Mouse (Mus musculus) gastrocnemius, postnatal 36 days (tissue): ENCODE results near the gene Pcbd1. TPM values are rescaled to one million over a fixed set of nuclear protein-coding genes. Genes with fewer than 3 reads are reported as not detected.

Experiments used
- DNase-seq, 2 experiments: peaks; one replicate each; pipeline ENCODE4 v3.0.0; 2022
- intact Hi-C: fragments of 180-260 bp; cut with DNase I; formaldehyde crosslinking; loops from one replicate; pipeline ENCODE4 v1.15.1; 2025
- long read RNA-seq, 2 experiments: library from polyadenylated mRNA; stranded (forward); transcript quantifications; one replicate each; pipeline ENCODE4 v2.0.0; 2021
- total RNA-seq, 2 experiments: library from RNA; stranded (reverse); gene quantifications; 2 replicates each; pipeline ENCODE4 v1.2.3; 2021

The Pcbd1 gene
- under 1 TPM; 0.79 to 0.82 TPM for total RNA-seq
- long read RNA-seq, experiment 1, partial matches to known transcripts, result 0 of 1 reads
- long read RNA-seq, experiment 1, other reads (novel, unspliced or antisense), result 0 of 1 reads
- long read RNA-seq, experiment 2, result 0 reads

DNA sequence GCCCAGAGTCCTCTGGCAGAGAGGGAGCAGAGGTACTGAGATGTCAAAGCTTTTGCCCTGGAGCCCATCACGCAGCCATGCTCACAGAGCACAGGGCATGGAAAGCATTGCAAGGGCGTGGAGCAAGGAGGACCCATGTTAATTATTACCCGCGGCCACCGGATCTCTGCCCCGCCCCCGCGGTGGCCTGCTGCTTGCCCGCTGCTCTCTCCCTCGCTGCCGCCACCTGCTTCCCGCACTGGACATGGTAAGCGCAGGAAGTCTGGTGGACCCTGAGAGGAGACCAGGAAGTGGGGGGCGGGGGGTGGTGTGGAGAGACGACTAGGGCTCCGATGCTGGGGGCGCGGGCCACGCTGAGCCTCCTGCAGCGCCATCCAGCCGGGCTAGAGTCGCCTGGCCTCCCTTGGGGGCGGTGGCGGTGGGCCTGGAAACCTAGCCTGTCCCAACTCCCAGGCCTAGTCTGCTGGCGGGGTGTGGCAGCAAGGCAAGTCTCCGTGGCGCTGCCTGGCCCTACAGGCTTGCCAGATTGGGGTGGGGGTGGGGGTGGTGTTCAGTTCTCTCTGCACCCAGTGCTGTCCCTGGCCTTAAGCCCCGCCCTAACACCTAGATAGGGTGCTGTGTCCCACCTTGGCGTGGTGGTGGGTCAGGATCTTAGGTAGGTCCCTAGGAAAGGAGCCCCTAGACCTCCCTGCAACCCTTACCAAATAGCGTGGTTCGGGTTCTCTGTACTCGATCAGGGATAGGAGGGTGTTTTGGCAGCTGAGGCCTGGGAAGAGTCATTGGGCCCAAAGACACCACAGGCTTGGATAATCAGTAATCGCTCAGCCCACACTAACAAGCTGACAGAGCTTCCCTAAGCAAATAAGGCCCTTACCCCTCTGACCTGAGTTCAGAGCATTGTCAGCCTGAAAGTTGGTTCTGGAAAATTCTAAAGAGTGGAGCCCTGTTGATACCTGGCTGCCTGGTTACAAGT lies at the start of gene Pcbd1:
Pcbd1 (plus strand) TSS at position 162 of the 973 bp plus-strand sequence.
- no peak for DNase-seq
- intact Hi-C loops, result no loop called here

DNA sequence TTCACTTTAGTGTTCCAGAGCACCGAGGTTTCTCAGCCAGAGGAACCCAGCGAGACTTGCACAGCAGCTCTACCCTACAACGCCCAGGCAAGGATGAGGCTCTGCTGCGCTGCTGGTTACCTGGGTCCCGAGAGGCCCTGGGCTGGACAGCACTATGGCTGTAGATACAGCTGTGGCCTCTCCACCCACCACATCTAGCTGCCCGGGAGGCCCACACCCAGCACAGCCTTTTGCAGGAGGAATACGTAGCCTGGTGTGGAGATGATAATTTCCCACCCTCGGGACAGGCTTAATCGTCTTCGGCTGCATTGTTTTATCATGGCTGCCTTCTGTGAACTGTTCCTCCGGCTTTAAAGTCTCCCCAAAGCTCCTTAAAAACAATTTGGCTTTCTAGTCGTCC lies 49.5 kb upstream of the Pcbd1 start:
- intact Hi-C loops, result no loop called here
- no peak for DNase-seq

DNA sequence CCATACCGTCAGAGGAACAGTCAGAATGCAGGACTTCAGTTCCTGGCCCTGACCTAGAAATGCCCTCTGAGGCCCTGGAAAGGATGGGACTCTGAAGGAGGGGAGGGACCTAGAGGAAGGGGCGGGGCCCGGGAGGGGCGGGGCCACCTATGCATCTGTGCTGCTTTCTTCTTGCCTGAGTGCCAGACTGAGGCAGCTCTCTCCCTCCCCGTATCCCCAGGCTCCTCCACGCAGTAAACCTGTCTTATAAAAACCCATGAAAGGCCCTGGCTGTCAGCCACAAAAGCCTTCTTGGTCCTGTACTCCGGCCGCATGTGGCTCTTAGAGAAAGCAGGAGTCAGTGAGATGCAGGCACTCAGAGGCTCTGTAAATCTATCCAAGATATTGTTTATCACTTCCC lies 44.0 kb upstream of the Pcbd1 start:
- intact Hi-C loops, result no loop called here
- no peak for DNase-seq

DNA sequence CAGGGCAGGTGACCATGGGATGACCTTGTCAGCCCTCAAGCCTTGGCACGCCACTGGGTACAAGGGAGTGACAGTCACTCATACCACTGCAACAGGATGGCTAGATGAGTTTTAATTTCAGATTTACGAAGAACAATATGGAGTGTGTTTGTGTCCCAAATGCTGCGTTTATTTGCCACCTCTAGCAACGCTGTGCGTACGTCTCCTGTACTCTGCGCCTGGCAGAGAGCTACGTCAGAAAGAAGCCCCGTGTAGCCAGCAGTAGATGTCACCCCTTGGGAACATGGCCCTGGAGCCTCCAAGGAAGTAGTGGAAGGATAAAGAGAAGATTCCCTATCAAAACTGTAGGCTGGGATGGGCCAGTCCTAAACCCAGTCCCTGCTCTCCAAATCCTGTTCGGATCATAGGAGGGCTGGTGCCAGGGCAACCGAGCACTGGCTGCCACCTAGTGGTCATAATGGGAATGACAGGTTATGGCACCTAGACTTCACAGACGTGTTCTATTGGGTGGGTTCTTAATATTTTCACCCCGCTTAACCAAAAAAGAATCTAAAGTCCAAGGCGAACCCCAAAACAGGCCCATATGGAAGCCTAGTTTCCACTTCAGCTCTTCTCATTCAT lies 37.0 kb upstream of the Pcbd1 start:
- DNase-seq, result peak in 1 of 2 experiments; percentile 35
- intact Hi-C loops, result loop anchor here (1.0 to 2.0 kb wide), 2 partner anchors 217 to 273 kb away; no protein-coding TSS in a partner anchor

DNA sequence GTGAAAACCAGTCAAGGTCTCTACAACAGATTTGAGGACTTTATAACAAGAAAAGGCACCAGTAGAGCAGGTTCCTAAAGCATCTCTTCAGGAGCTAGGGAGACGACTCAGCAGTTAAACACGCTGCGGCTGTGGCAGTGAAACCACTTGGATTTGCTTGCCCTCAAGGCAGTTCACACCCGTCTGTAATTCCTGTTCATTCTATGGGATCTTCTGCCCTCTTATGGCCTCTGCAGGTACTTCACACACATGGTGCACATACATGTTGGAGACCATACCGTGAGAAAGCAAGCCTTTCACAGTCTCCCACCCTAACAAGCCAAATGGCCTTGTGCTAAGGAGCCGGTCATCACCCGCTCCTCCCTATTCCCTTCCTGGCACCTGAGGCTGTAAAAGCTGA lies 32.5 kb upstream of the Pcbd1 start:
- intact Hi-C loops, result no loop called here
- no peak for DNase-seq

DNA sequence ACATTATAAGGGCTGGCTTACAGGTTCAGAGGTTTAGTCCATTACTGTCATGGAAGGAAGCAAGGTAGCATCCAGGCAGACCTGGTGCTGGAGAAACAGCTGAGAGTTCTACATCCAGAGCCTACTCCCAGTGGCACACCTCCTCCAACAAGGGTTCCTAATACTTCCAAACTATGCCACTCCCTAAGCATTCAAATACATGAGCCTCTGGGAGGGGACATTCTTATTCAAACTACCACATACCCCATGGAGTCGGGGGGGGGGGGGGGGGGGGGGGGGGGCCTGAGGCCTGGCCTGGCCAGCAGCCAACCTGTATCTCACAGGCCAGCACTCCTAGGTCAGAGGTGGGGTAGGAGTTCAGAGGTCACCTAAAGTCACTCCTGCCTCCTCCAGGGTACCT lies 30.0 kb upstream of the Pcbd1 start:
- intact Hi-C loops, result no loop called here
- DNase-seq, result no peak

DNA sequence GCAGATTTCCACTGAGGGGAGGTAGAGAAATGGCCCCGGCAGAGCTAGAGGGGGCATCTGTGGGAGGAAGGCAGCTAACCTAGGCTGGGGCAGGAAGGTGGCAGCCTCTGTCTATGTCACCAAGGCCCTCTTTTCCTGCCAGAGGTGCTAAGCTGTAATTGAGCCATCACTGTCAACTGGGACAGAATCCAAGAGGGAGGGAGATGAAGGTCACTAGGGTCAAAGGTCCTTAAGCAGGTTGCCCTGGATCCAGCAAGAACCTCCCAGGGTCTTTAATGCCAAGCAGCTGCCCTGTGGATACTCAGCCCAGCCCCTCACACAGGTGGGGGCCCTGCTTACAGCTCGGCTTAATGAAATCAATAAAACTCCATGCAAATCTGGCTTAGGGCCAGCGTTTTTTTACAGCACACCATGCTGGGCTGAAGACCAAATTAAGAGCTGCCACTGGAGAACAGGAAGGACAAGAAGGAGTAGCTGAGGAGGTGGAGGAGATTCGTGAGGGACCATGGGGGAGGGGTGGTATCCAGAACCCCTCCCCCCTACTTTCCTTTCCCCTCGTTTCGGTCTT lies 29.5 kb upstream of the Pcbd1 start:
- DNase-seq, result no peak
- intact Hi-C loops, result no loop called here

DNA sequence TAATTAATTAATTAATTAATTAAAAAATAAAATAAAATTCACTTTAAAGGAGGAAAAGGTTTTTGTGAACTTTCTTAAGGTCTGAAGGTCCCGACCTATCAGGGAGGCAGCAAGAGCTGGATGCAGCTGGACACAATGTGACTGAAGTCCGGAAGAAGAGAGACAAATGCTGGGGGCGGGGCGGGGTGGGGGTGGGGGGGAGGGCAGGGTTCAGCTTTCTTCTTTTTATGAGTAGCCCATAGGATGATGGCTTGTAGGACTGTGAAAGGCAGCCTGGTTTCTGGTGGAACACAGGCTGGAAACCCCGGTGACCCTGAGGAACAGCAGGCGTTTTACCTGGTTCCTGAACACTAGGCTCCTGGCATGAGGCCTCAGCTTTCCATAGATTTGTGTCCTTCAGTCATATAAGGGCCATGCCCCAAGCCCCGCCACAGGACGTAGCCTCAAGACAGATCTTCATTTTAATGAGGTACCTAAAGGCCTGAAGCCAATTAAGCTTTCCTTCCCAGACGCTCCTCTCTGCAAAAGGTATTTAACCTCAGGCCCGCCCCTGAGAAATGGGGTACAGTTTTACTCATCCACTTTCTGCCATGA lies 25.8 kb upstream of the Pcbd1 start:
- intact Hi-C loops, result no loop called here
- DNase-seq, result no peak

DNA sequence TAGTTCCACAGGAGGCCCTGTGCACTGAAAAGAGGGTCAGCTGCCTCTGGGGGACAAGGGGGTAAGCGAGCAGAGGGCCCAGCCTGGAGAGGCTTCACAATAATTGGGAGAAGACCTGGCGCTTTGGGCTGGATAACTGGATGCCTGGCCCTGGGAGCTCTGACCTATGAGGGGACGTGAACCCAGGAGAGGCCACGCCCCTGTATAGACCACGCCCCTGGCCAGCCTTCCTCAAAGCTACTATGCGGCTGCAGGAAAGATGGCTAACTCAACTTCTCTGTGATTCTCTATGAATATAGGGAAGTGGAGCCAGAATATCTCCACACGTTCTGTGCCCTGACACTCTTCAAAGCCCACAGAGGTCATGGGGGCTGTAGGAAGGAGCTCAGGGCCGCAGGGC lies 24.5 kb upstream of the Pcbd1 start:
- no peak for DNase-seq
- intact Hi-C loops, result no loop called here

DNA sequence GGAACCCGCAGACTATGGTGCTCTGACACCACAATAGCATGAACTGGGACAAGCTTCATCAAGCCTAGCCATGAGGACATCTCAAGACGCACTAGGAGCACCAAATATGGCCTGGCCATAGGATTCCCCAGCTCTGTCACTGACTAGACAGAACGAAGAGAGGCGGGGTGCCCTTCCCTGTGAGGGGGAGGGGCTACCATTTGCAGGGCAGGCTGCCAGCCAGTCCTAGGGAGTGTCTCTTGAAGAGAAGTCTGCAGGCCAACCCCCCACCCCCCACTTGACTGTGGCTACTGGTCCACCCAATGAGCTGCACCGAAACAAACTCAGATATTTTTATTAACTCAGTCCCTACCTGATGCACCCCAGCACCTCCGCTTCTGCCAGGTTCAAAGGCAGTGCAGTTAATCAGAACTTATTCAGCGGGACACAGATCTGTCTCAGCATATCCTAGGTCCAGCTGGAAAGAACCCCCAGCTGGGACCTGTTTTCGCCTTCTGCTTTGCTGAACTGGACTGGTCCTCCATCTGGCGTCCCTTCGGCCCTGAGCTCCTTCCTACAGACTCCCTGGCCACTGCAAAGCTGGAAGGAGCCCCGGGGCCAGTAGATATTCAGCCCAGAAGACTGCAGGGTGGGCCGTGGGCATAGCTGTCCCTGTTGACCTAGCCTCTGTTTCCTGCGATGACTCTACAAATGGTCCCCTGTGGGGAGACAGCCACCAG lies 23.7 kb upstream of the Pcbd1 start:
- no peak for DNase-seq
- intact Hi-C loops, result no loop called here

DNA sequence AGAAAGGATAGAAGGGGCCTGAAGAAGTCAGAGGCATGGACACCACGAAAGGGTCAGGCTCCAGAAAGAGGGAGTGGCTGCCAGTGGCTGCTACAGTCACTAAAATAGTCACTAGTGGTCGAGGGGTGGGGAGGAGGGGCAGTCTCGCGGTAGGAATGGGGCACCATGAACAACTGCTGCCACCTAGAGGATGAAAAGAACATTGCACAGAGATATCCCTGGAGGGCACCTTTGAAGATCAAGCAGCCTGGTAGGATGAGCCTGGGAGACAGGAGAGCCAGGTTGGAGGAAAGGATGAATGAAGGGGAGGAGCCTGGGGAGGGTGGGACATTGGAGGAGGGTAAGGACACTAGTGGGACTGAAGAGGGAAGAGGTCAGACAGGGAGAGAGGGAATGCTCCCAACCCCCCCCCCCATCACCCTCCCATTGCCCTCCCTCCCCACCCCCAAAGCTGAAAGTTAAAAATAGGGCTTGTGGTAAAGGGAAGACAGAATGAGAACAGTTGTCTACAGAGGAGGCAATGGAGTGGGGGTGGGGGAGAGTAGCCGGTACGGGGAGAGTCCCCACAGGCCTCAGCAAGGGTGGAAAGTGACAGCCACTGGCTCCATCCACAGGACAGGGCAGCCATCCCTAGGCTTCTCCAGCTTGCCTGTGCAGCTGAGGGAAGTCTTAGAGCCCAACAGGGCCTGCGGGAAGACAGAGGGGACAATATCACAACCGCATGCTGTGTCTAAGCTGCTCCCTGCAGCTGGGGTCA lies 20.5 kb upstream of the Pcbd1 start:
- DNase-seq, result no peak

DNA sequence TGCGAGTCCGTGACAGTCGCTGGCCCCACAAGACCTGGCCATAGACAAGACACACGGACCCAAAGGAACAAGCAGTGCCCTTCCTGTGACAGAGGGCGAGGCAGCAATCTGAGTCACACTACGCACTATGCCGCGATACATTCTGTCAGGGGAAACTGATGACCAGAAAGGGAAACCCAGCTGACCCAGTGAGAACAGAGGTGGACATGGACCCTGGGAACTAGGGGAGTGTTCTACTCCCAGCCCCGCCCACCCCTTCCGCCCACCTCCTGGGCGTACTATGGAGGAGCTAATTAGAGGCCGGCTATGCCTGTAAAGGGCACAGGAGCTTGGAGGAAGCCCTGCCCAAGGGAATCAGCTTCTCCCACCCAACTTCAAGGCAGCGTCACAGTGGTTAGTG lies 19.9 kb upstream of the Pcbd1 start:
- DNase-seq, result no peak
- intact Hi-C loops, result loop anchor here (2.0 kb wide), 1 partner anchor 290 kb away; no protein-coding TSS in a partner anchor

More for the DNA sequence above, 20.5 kb upstream of the Pcbd1 start:
- intact Hi-C loops, result loop anchor here (2.0 kb wide), 1 partner anchor 290 kb away; no protein-coding TSS in a partner anchor

DNA sequence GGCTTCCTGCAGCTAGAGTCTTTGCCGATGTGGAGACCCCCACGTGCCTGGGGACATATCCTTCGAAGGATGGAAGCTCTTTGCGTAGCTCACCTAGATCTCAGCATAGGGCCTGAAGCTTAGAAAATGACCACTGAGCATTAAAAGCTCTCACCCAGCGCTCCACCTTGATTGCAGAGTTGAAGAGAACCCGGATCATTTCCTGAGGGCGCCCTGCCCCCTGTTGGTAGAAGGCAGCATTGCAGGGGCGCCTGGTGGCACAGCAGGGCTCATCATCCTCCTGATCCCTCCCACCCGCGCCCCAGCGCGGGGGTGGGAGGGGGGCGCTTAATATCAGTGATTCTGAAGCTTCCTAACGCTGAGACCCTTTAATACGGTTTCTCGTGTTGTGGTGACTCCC lies 16.8 kb upstream of the Pcbd1 start:
- DNase-seq, result peak in 1 of 2 experiments; percentile 35
- intact Hi-C loops, result no loop called here

DNA sequence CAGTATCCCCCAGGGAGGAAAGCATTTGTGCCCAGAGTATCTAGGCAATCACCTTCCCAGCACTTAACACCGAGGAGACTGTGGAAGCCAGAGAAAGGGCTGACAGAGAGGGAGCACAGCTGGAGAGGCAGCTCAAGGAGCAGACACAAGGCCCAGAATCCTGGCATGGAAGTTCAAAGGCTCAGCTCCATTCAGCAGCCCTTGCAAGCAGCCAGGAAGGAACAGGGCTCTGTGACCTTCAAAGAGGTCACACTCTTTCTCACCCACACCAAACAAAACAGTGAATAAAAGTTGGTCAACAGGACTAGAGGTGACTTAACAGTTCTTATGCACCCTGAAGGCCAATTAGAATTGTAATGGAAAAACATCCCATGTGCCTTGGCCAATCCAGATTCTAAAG lies 14.5 kb upstream of the Pcbd1 start:
- no peak for DNase-seq

DNA sequence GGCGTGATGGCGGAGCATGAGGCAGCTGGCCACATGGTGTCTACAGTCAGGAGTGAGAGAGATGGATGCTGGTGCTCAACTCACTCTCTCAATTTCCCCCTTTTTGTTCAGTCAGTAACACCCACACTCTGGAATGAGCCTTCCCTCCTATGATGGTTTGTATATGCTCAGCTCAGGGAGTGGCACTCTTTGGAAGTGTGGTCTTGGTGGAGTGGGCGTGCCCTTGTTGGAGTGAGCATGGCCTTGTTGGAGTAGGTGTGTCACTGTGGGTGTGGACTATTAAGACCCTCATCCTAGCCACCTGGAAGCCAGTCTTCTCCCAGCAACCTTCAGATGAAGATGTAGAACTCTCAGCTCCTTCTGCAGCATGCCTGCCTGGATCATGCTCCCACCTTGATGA lies 13.5 kb upstream of the Pcbd1 start:
- DNase-seq, result no peak
- intact Hi-C loops, result no loop called here

More for the DNA sequence above, 14.5 kb upstream of the Pcbd1 start:
- intact Hi-C loops, result no loop called here

DNA sequence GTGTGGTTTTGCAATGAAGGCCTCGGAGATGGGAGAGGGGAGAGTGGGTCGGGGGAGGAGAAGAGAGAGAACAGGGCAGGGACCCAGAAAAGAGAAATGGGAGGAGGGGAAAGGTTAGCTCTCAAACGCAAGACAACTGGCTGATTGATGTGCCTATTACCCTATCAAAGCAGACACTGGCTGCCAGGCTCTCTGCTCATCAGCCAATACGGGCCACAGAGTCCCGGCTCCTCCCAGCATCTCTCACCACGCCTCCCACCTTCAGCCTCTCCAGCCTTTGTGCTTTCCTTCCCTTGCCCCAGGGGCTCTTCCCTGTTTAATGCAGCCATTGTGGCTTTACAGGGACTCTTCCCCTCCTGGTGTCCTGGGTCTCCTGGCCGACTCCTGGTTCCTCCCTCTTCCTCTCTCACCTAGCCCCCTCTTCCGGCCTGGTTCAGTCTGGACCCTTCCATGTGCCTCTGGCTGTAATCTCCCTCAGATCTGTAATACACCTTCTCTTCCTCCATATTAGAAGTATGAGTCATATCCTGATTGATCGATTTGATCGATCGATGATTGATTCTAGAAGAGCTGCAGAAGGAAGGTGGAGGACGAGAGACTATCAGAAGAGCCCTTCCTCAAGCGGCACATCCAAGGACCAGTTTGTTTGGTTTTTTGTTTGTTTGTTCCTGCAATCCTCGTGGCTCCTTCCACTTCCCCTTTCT lies 8.8 kb upstream of the Pcbd1 start:
- intact Hi-C loops, result no loop called here
- DNase-seq, result peak; percentile 15 to 21

DNA sequence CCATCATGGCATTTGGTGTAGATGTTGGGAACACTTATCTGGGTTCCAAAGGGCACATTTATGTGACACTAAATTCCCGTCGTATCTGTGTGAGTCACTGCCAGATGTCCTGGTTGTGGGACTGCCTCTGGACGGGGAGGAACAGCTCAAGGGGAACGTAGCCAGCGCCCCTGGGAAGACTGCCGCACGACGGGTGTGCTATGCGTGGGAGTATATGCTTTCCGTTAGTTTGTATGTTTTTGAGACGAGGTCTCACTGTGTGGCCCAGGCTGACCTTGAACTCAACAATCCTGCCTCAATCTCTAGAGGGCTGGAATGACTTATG lies 8.2 kb upstream of the Pcbd1 start:
- intact Hi-C loops, result no loop called here
- DNase-seq, result no peak

DNA sequence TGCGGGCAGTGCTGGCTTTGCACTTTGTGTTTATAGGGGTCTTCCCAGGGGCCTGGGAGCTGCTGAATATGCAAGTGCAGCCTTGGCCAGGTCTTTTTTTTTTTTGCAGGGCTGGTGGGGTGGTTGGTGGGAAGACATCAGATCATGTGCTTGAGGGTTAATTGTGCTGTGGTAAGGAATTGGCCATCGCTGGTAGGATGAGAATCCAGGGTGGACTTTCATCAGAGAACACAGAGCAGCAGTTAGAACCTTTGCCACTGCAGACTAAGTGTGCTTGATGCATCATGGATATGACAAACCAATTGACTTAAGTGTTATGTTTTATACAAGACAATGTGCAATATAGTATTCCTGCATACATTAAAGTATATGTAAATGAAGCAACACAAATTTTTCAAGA lies 3.8 kb upstream of the Pcbd1 start:
- no peak for DNase-seq
- intact Hi-C loops, result no loop called here

DNA sequence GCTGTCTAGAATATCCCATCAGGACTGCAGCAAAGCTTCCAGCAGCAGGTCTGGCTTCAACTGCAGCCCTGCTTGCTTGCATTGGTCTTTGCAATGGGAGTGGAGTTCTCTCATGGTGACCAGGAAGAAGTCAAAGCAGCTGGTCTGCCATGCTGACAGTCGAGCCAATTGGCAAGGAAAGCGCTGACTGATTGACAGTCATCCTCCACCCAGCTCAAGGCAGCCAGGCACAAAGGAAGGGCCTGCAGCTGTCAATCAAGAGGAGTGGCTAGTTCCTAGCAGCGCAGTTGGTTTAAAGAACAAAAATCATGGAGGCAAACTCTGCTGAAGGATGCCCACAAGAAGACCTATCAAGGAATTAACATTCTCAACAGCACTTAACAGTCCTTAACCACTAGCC lies 2.6 kb upstream of the Pcbd1 start:
- intact Hi-C loops, result no loop called here
- DNase-seq, result no peak
